Mouse (Mus musculus): Measurements from ENCODE around the gene Rreb1.

- TF ChIP-seq CTCF (IDR thresholded peaks at IDR 0.05; ENCODE audit: low read depth) (no peak), EP300 (IDR thresholded peaks at IDR 0.05; ENCODE audit: low read depth) (no peak)
Observed at GRCm38 (mm10) chr13:37854455-37855220, 76.4 kb downstream of the Rreb1 start.

Measured in heart, postnatal 0 days (tissue).